ENCODE assay signal across 21 mouse cellular contexts in the genomic region with DNA sequence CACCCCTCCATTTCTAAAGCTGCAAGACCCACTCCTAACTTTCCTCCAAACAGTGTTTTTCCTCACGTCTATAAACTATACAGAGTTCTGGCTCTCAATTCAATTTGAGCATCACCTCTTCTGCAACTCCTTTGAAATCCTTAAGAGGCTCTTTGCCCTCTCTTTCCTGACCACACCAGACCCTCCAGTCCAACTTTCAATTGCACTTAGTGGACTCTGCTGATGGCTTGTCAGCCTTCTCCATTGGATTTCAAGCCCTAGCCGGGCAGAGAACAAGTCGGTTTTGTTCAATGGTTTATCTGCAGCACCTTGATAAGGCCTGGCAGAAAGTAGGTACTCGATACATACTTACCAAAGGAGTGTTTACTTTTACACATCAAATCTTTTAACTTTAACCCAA.
DNase-seq lines count a peak whose midpoint lies in the region; ATAC-seq and TF ChIP-seq lines count a peak whose summit lies in the region.
"Had no signal": no experiment of that assay in that cellular context is flagged by ENCODE, and none has a peak within 500 bp of the region (broad histone marks: within the 10 kb centered on the region; RNA-seq: fewer than 3 reads in every experiment).

No protein-coding gene starts in this region.

- TF ChIP-seq CTCF in lung, postnatal 0 days (IDR thresholded peaks at IDR 0.05), result no peak

- peak; percentile 65; the same call in 1 of the 2 replicates for ATAC-seq in lung, embryonic 15.5 days (ENCODE audit: borderline replicate concordance, extremely low read depth, low FRiP score, low TSS enrichment)
- peak; percentile 62 for ATAC-seq in lung, postnatal 0 days
- ATAC-seq: forebrain, embryonic 14.5 days; forebrain, embryonic 16.5 days had no signal

- no peak overlapping the region for H3K4me3 ChIP-seq in lung, embryonic 15.5 days
- no peak overlapping the region for H3K4me3 ChIP-seq in lung, postnatal 0 days (ENCODE audit: low read depth, low read length)
- H3K4me3 ChIP-seq: embryonic facial prominence, embryonic 13.5 days; embryonic facial prominence, embryonic 15.5 days; erythroblast, embryonic 14.5 days; forebrain, embryonic 10.5 days; forebrain, embryonic 12.5 days had no signal

- H3K9ac ChIP-seq in lung, embryonic 15.5 days, result no peak overlapping the region
- H3K9ac ChIP-seq in lung, postnatal 0 days (replicated peaks; ENCODE audit: low read depth), result no peak overlapping the region
- H3K9ac ChIP-seq: embryonic facial prominence, embryonic 13.5 days; embryonic facial prominence, embryonic 15.5 days; forebrain, embryonic 12.5 days had no signal

- no peak overlapping the region for H3K27ac ChIP-seq in lung, embryonic 15.5 days
- H3K27ac ChIP-seq in lung, postnatal 0 days (ENCODE audit: low read length), result no peak overlapping the region
- H3K27ac ChIP-seq: embryonic facial prominence, embryonic 13.5 days; embryonic facial prominence, embryonic 15.5 days; forebrain, embryonic 10.5 days; forebrain, embryonic 12.5 days had no signal

- no peaks in the 10 kb centered on the region for H3K27me3 ChIP-seq in lung, embryonic 15.5 days
- no peaks in the 10 kb centered on the region for H3K27me3 ChIP-seq in lung, postnatal 0 days (replicated peaks; ENCODE audit: insufficient read depth, low read length)
- H3K27me3 ChIP-seq: embryonic facial prominence, embryonic 13.5 days; embryonic facial prominence, embryonic 15.5 days; forebrain, embryonic 12.5 days had no signal

- TF ChIP-seq EP300 in lung, postnatal 0 days (IDR thresholded peaks at IDR 0.05), result no peak

- no peaks in the 10 kb centered on the region for H3K9me3 ChIP-seq in lung, embryonic 15.5 days
- H3K9me3 ChIP-seq in lung, postnatal 0 days (ENCODE audit: low read length), result no peaks in the 10 kb centered on the region
- H3K9me3 ChIP-seq: embryonic facial prominence, embryonic 15.5 days; forebrain, embryonic 10.5 days; forebrain, embryonic 12.5 days had no signal

- WGBS in lung, embryonic 15.5 days, result 36% methylated on average over 4 of the region's 4 CpGs
- WGBS in lung, postnatal 0 days, result 50% methylated on average over 4 of the region's 4 CpGs

- no peak overlapping the region for H3K4me2 ChIP-seq in lung, embryonic 15.5 days
- H3K4me2 ChIP-seq in lung, postnatal 0 days (replicated peaks; ENCODE audit: low read depth, low read length), result no peak overlapping the region
- H3K4me2 ChIP-seq: embryonic facial prominence, embryonic 13.5 days; embryonic facial prominence, embryonic 15.5 days; forebrain, embryonic 12.5 days had no signal

- no peaks in the 10 kb centered on the region for H3K36me3 ChIP-seq in lung, embryonic 15.5 days
- H3K36me3 ChIP-seq in lung, postnatal 0 days (ENCODE audit: insufficient read depth, low read length), result no peaks in the 10 kb centered on the region
- H3K36me3 ChIP-seq: embryonic facial prominence, embryonic 13.5 days; embryonic facial prominence, embryonic 15.5 days; forebrain, embryonic 10.5 days; forebrain, embryonic 12.5 days had no signal

- no peak for DNase-seq in lung, postnatal 14 days
- DNase-seq in lung, postnatal 0 days (ENCODE audit: low spot score), result peak; percentile 30
- DNase-seq in lung, postnatal 10 days, result no peak
- DNase-seq: adrenal gland, adult 2 months; adrenal gland, postnatal 10 days; adrenal gland, postnatal 25 days; cerebellum, adult 11 months; cerebellum, adult 18-20 months; cerebellum, adult 8-10 months; cerebellum, adult 9-11 months; cerebellum, postnatal 14 days; cerebellum, postnatal 36 days; embryo, embryonic 11 days had no signal

- no peaks in the 10 kb centered on the region for H3K4me1 ChIP-seq in lung, embryonic 15.5 days
- H3K4me1 ChIP-seq in lung, postnatal 0 days (ENCODE audit: insufficient read depth, low read depth, low read length), result no peaks in the 10 kb centered on the region
- H3K4me1 ChIP-seq: embryonic facial prominence, embryonic 13.5 days; embryonic facial prominence, embryonic 15.5 days; forebrain, embryonic 10.5 days; forebrain, embryonic 12.5 days had no signal
